Comparison of ENCODE assay signal across 9 mouse cellular contexts in the genomic region with DNA sequence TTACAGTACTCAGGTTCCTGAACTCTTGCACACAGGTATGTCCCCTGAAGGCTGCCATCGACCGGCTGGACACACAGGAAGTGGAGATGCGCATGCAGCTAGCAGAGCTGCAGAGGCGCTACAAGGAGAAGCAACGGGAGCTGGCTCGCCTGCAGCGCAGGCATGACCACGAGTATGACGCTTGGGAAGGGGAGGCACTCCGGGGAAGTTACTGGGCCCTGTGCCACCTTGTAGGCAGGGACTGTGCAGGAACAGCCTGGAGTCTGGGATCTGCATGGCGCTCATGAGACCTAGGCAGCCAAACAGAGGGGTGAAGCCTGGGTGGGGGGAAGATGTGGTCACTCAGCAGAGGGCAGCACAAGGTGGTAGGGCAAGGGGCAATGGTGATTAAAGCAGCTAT. TPM values are rescaled to one million over a fixed set of nuclear protein-coding genes. Genes with fewer than 3 reads are reported as not detected.
DNase-seq lines count a peak whose midpoint lies in the region; ATAC-seq and TF ChIP-seq lines count a peak whose summit lies in the region.
"Had no signal": no experiment of that assay in that cellular context is flagged by ENCODE, and none has a peak within 500 bp of the region (broad histone marks: within the 10 kb centered on the region; RNA-seq: fewer than 3 reads in every experiment).

No protein-coding gene starts in this region.

- peaks cover 25% of the 10 kb centered on the region for H3K4me1 ChIP-seq in hindbrain, postnatal 0 days (ENCODE audit: insufficient read depth, low read length)
- peaks cover 28% of the 10 kb centered on the region for H3K4me1 ChIP-seq in midbrain, embryonic 13.5 days (replicated peaks)

- H3K9me3 ChIP-seq in hindbrain, postnatal 0 days (ENCODE audit: low read length), result no peaks in the 10 kb centered on the region
- H3K9me3 ChIP-seq in midbrain, embryonic 13.5 days, result no peaks in the 10 kb centered on the region

- ATAC-seq in hindbrain, postnatal 0 days, result 0 out of 2 replicates have a peak, but pooled peaks have one; percentile 5
- no peak for ATAC-seq in midbrain, embryonic 13.5 days
- no peak for ATAC-seq in megakaryocyte-erythroid progenitor cell, adult 5-6 weeks (replicated peaks; ENCODE audit: low FRiP score, low TSS enrichment, poor library complexity, severe bottlenecking)

- DNase-seq in adrenal gland, postnatal 10 days, result peak; percentile 75
- no peak for DNase-seq in adrenal gland, postnatal 4 days (ENCODE audit: low spot score in 2 of 2)
- peak; percentile 52 to 59 for DNase-seq in left cerebral cortex, adult 18-20 months (ENCODE audit: low spot score in 2 of 2)
- DNase-seq in left cerebral cortex, adult 11 months (ENCODE audit: low spot score), result no peak
- DNase-seq in hindbrain, postnatal 0 days (ENCODE audit: low spot score), result no peak
- DNase-seq in urinary bladder, postnatal 10 days (ENCODE audit: low spot score), result no peak
- DNase-seq: gastrocnemius, postnatal 36 days had no signal

- 0 out of 2 replicates have a peak, but pooled peaks have one; percentile 5 for TF ChIP-seq CTCF in hindbrain, postnatal 0 days (IDR thresholded peaks at IDR 0.05; ENCODE audit: low read depth)

- no peak overlapping the region for H3K9ac ChIP-seq in hindbrain, postnatal 0 days (replicated peaks; ENCODE audit: low read length)
- peak overlapping the region; percentile 48; the same call in 1 of the 2 replicates for H3K9ac ChIP-seq in midbrain, embryonic 13.5 days (replicated peaks)

- H3K4me2 ChIP-seq in hindbrain, postnatal 0 days (ENCODE audit: low read depth, low read length), result no peak overlapping the region
- H3K4me2 ChIP-seq in midbrain, embryonic 13.5 days (replicated peaks), result no peak overlapping the region

- 58% methylated on average over 11 of the region's 11 CpGs for WGBS in hindbrain, postnatal 0 days
- 88% methylated on average over 11 of the region's 11 CpGs for WGBS in midbrain, embryonic 13.5 days

- H3K27ac ChIP-seq in hindbrain, postnatal 0 days, result no peak overlapping the region
- peak overlapping the region; percentile 82 for H3K27ac ChIP-seq in midbrain, embryonic 13.5 days

- H3K36me3 ChIP-seq in hindbrain, postnatal 0 days (ENCODE audit: insufficient read depth, low read length), result peaks cover 58% of the 10 kb centered on the region
- peaks cover 97% of the 10 kb centered on the region for H3K36me3 ChIP-seq in midbrain, embryonic 13.5 days

- no peaks in the 10 kb centered on the region for H3K27me3 ChIP-seq in hindbrain, postnatal 0 days (ENCODE audit: insufficient read depth, low read length)
- H3K27me3 ChIP-seq in midbrain, embryonic 13.5 days, result no peaks in the 10 kb centered on the region

- no peak overlapping the region for H3K4me3 ChIP-seq in hindbrain, postnatal 0 days (ENCODE audit: low read length)
- H3K4me3 ChIP-seq in midbrain, embryonic 13.5 days (replicated peaks), result no peak overlapping the region

RNA-seq across cellular contexts. Expression of gene Bahcc1, which starts 46.6 kb away (rescaled TPM):
- 10 to 100 TPM; 13.8 to 20.5 TPM for total RNA-seq in adrenal gland, postnatal 10 days (2021)
- 10 to 100 TPM; 25.3 to 26.7 TPM for total RNA-seq in adrenal gland, postnatal 4 days (2021)
- total RNA-seq in left cerebral cortex, adult 18-20 months (2021), result 10 to 100 TPM; 18.8 to 19.0 TPM
- total RNA-seq in hindbrain, postnatal 0 days (2014; rRNA removed), result 31.1 and 43.1 TPM in 2 replicates
- polyA plus RNA-seq in hindbrain, postnatal 0 days (2015; fragmentation: Nextera tagmentation; extraction: Ambion mirVana), result 8.8 and 9.1 TPM in 2 replicates
- 17.4 and 19.5 TPM in 2 replicates for polyA plus RNA-seq in midbrain, embryonic 13.5 days (2015; fragmentation: Nextera tagmentation; extraction: Ambion mirVana)
- 25.6 and 30.1 TPM in 2 replicates for total RNA-seq in megakaryocyte-erythroid progenitor cell, adult 5-6 weeks (2014; fragmentation: Nextera tagmentation)
- total RNA-seq in megakaryocyte-erythroid progenitor cell, adult 5-6 weeks (2017), result 6.7 and 7.0 TPM in 2 replicates

Comparison
In these comparisons a context has a peak if more than half of its experiments do, and no peak if none do; other contexts are left out.
1. DNase-seq: peak in adrenal gland, postnatal 10 days (single experiment) and left cerebral cortex, adult 18-20 months (2 of 2); none in adrenal gland, postnatal 4 days (0 of 2), left cerebral cortex, adult 11 months (single experiment), hindbrain, postnatal 0 days (single experiment) and urinary bladder, postnatal 10 days (single experiment).